Mouse (Mus musculus) C2C12 (cell line): ENCODE data around the gene Bcl11b.

Source experiments
- CTCF ChIP-seq: IDR thresholded peaks from one replicate; pipeline ENCODE4 v1.5.1; 2011; ENCODE audit not compliant: control insufficient read depth, insufficient read depth, insufficient read length
- FOSL1 ChIP-seq: IDR thresholded peaks from one replicate; pipeline ENCODE4 v1.8.0; 2011; ENCODE audit warnings: mild to moderate bottlenecking, low read length; ENCODE audit not compliant: poor library complexity, insufficient read depth, severe bottlenecking
- MYOG ChIP-seq: IDR thresholded peaks from one replicate; pipeline ENCODE4 v1.6.1; 2011; ENCODE audit not compliant: control insufficient read depth, insufficient read length; ENCODE audit errors: extremely low read depth
- USF1 ChIP-seq: IDR thresholded peaks from one replicate; pipeline ENCODE4 v1.6.1; 2011; ENCODE audit warnings: low read depth, mild to moderate bottlenecking, control low read depth, moderate library complexity

GRCm38 (mm10) chr12:107905333-107905732 lies 98.1 kb downstream of the Bcl11b start:
- TF ChIP-seq CTCF (no peak), MYOG (no peak), FOSL1 (no peak), USF1 (no peak)
